Mouse (Mus musculus): ENCODE results near the gene Rbms1.

Gene Rbms1

DNA sequence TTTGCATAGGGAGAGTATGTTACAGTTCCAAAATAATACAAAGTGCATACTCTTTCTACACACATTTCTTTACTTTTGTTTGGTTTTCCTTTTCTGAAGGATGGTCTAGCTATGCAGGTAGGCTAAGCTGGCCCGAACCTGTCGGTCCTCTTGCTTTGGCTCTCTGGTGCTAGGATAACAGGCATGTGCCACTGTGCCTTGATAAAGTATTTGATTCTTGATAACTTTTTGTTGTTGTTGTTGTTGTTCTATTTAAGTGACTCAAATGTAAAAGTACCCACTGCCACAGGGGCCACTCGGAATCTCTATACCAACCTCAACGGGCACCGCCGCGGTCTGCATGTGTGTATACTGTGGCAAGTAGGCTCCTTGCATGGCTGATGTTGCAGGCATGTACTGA is 207.9 kb downstream of the Rbms1 start:
- DNase-seq (ENCODE audit: low spot score), result no peak

DNA sequence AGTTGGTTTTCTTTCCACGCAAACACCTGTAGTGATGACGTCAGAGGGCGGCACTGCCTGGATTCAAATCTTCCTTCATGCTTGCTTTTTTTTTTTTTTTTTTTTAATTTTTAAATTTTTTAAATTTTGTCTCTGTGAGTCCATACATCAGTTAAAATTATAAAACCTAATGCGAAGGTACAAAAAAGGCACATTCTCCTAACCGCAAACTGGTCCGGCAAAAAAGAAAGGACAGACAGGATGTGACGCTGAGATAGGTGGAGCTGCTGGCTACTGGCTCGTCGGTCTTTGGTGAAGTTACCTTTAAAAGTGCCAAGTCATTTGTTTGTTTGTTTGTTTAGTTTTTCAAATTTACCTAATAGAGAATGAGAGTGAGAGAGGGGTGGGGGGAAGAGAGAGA is 211.7 kb downstream of the Rbms1 start:
- DNase-seq (ENCODE audit: low spot score), result no peak

DNA sequence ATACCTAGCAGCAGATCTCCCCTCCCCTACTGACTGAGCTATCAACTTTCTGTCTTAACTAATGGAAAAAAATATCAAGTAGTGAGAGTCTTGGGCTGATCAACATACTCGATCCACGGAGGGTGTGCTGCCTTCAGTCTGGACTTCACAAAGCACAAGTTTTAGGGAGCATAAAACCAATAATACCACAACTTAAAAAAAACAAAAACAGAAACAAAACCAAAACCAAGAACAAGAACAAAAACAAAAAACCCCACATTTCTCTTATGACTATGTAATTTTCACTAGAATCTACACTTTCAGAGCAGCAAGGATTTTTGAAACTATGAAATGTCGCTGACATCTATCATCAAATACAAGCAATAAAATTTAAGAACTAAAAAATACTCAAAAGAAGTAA is 212.4 kb downstream of the Rbms1 start:
- DNase-seq (ENCODE audit: low spot score), result no peak

DNA sequence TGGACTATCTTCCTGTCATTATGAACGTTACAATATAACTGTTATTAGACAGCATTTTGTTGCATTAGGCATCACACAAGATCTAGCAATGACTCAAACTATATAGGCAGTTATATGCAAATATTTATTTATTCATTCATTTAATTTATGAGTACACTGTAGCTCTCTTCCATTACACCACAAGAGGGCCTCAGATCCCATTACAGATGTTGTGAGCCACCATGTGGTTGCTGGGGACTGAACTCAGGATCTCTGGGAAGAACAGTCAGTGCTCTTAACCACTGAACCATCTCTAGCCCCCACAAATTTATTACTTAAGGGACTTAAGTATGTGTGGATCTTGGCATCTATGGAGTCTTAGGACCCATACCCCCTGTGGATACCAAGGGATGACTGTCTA is 214.4 kb downstream of the Rbms1 start:
- DNase-seq (ENCODE audit: low spot score), result no peak

DNA sequence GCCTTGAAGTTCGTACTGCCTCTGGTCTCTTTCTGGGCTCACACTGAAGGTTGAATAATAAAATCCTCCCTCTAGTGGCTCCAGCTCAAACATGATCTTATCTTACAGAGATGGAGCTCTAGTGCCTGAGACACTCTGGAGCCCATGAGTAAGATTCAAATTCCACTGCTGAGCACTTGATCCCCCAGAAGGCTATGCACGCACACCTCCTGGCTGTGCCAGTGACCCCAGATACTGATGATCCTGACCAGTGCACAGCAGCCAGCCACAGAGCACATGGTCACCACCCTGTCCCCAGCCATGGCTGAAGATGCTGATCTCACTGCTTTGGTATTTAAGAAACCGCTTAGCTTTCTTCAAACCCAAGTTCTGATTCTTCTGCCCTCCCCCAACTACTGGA is 215.4 kb downstream of the Rbms1 start:
- peak; percentile 26 for DNase-seq (ENCODE audit: low spot score)

DNA sequence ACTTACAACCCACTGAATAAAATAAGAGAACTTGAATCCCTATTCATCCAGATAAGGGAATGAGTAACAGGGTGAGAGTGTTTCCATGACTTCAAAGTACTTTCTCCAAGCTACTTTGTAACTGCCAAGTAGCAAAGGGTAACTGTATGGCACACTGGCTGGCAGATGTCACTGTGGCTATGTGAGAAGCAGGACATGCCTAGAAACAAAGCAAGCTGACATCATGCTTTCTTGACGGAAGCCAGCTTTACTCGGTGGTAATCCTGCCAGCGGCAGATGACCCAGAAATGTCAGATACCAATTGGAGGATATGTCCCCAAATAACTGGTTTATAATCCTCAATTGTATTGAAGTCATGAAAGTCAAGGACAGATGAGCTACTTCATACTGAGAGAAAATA is 218.3 kb downstream of the Rbms1 start:
- DNase-seq (ENCODE audit: low spot score), result no peak

DNA sequence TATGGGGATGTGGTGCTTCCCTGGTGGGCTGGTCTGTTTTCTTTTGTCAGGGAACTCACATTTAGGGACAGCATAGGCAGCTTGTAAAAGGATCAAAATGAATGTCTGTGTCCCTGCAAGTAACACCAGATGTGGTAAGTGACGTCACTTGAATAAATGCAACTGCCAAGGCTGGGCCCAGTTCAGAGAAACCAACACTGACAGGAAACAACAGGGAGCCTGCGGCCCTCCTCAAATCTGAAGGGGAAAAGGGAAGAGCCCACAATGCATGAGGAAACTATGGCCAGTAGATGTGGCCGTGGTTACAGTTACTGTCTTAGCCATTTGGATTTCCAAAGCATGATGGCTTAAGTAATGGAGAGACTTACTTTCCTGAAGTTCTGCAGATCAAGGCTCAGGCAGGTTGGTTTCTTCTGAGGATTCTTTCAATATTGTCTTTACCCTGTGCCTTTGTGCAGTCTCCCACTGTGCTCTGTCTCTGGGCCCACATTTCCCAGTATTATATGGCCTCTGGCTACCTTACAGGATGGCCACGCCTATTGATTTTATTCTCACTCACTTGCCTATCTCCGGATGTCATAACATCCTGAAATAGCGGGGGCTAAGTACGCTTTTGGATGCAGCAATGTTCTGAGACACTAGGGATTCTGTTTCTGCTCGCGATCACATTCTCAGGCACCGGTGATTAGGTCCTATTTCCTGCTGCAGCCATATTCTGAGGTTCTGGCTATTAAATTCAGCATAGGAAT is 223.4 kb downstream of the Rbms1 start:
- DNase-seq (ENCODE audit: low spot score), result no peak

DNA sequence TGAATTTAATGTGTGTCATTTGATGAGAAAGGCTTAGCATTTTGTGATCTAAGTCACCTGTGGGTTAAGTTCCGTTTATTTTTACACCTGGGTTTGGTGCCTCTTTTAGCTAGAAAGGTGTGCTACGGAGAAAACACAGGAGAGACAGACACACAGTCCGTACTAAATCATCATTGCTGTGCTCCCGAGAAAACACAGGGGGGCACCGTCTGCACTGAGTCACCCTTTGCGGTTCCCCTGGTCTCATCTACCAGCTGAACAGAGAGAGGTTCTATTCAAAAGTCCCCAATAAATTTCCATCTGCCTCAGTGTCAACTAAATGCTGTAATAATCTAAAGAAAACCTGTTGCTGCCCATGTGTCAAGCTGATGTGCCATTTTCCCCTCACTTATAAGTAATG is 232.1 kb downstream of the Rbms1 start:
- DNase-seq (ENCODE audit: low spot score), result no peak

DNA sequence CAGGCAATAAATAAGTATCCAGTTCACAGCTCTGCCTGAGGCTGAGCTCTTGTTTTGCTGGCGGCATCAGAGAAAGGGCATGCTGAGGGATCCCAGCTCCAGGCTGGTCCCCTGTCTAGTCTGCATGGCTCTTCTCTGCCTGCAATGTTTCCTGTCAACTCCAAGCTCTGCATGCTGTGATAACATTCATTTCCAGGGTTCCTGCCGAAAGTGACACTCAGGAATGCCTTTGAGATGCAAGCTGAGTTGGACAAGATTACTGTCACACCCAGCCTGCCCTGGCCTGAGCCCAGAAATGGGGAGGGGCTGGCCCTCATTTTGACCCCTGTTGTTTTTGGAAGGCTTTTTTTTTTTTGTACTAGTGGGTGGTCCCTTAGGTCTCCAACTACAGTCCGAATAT is 233.0 kb downstream of the Rbms1 start:
- DNase-seq (ENCODE audit: low spot score), result no peak

DNA sequence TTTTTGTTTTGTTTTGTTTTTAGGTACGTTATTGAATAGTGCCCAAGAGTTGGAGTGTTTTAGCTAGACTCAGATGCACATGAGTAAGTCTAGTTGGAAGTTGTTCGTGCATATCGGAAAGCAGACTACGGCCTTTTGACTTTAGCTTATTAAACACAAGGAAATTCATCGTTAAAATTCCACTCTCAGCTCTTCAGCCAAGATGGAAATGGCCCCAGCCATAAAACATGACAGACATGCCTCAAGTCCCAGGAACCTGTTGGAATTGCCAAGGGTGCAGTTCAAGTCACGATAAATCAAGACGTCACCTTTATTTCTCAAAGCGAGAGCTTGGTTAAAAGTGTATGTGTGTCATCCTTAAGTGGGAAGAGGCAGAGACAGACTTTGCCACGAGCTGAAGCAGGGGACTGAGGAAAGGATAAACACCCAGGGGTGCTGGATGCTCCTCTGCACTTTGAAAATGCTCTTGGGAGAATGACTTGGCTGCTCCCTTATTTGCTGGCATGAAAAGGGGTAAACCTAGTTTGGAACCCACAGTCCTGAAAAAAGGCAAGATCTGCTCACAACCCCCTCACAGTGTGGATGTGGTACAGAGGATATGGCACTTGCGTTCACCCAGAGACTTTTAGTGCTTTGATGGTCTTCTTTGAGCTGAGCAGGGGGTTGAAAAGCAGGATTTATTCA is 233.9 kb downstream of the Rbms1 start:
- DNase-seq (ENCODE audit: low spot score), result no peak

DNA sequence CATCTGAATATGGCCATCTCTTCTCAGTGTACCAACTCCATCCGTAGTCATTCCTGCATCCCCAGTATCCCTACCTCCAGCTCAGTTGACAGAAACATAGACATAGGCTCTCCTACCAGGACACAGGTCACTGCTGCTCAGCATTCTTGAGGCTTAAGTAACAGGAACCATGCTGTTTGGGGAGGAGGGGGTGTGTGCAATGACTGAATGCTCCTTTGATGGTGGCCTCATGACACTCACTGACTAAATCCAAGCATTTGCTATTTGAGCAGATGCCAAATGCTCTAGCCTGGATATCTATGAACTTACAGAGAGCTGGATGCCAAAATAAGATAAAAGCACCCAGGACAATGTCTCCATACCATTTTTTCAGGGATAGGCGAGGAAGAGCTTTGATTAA is 238.3 kb downstream of the Rbms1 start:
- DNase-seq (ENCODE audit: low spot score), result no peak

DNA sequence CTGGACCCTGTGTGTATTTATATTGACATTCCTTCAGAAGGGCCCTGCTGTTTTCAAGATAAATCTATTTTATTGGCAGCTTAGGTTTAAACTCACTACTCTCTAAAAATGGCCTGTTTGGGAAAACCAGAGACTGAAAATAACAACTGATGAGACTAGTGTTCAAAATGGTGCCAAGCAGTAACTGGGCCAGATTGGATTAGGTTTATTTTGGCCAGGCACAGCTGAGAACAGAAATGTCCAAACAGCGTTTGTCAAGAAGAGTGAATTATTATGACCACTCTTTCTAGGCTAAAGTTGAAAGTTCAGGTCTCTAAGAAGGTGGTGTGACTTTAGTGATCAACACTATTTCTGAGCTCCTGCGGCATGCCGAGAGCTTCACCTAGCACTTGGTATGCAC is 240.0 kb downstream of the Rbms1 start:
- DNase-seq (ENCODE audit: low spot score), result no peak

DNA sequence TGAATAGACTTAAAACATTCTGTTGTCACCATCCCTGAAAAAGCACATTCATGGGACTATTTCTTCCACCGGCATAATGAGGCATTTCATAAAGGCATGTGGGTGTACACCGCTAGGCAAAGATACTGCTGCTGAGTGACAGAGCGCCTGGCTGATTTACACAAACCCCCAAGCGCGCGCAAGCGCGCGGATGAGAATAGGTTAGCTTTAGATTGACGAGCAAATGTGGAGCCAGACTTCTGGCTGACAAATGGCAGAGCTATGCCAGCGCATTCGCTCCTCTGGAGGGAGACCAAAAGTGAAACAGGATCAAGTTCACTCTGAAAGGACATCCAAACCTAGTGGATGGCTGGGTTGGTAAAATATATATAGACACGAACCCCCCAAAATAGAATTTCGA is 240.5 kb downstream of the Rbms1 start, which contains the start of gene Itgb6:
TSS of gene Itgb6 (minus strand) at position 130 of the 400 bp plus-strand sequence.
- DNase-seq (ENCODE audit: low spot score), result no peak

DNA sequence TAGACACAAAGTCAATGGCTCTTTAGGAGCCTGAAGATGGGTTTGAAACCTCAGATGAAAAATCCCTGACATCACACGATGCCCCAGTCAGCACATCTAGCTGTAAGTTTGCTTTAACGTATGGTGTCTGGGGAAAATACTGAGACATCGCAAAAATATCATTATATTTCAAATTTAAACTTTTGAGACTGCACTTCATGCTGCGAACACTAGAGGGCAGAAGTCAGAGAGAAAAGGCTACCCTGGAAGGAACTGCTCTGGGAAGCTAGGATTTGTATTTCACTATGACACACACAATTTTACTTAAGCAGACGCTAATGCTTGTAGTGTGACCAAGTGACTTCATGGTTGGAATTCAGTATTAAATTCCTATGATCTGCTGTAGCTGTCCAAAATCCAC is 242.1 kb downstream of the Rbms1 start:
- no peak for DNase-seq (ENCODE audit: low spot score)

DNA sequence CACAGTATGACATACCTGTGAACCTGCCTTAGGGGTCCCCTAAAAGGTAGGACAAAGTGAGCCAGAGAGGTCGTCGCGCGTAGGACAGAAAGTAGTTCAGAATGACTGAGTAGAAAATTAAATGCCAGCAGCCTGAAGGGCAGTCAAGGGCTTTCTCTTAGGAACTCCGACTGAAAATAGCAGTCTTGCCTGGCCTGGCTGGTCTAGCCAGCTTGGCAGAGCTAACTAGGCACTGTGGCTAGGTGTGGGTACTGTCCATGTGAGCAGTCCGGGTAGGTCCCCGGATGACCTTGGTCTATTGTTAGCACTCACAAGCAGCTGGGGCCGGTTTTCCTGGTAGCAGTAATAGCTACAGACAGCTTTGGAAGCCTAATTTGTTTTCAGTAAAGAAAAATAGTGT is 242.8 kb downstream of the Rbms1 start:
- DNase-seq (ENCODE audit: low spot score), result peak; percentile 52

DNA sequence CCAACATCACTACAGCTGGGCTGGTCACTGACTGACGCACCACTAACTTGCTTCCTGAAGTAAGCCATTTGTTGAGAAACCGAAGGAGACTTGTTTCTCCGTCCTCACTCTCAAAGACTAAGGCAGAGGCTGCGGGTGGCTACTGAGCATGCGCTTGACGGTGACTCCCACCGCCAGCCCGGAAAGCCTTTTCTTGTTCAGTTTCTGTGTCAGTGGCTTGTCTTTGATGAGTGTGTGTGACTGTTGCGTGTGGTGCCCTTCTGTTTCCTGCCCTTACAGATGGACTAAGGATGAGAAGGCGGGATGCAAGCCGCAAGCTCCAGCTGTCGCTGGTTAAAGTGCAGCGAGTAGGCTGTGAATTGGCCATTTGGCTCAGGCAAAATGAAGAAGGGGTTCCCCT is 245.6 kb downstream of the Rbms1 start:
- DNase-seq (ENCODE audit: low spot score), result peak; percentile 34

DNA sequence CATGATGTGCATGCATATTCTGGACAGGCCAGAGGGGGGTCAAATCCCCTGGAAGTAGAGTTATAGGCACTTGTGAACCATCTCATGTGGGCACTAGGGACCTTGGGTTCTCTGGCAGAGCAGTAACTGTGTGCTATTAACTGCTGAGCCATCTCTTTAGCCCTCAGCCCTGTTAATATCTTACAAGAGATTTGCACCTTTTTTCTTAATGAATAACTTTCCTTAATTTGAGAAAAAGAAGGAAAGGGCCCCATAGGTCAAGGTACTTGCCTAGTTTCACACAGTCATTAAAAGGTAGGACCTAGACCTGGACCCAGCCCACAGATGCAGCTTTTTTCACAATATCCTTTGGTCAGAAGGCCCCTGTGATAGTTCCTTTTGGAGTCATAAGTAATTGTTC is 246.4 kb downstream of the Rbms1 start:
- DNase-seq (ENCODE audit: low spot score), result no peak

DNA sequence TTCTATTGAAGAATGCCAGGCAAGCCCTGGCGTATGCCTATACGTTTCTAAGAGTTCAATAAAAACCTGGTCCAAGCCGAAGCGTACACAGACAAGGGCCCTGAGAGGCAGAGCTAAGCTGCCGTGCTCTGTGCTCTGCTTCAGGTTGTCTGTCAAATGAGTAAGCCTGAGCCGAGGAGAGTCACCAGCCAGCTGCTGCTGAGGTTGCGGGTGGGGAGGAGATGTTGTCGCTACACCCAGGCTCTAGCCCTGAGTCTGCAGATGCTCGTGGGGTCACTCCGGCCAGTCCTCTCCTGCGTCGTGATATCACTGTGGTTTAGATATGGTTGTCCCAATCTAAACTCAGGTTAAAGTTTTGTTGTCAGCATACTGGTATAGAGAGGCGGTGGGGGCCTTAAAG is 247.2 kb downstream of the Rbms1 start:
- DNase-seq (ENCODE audit: low spot score), result no peak

DNA sequence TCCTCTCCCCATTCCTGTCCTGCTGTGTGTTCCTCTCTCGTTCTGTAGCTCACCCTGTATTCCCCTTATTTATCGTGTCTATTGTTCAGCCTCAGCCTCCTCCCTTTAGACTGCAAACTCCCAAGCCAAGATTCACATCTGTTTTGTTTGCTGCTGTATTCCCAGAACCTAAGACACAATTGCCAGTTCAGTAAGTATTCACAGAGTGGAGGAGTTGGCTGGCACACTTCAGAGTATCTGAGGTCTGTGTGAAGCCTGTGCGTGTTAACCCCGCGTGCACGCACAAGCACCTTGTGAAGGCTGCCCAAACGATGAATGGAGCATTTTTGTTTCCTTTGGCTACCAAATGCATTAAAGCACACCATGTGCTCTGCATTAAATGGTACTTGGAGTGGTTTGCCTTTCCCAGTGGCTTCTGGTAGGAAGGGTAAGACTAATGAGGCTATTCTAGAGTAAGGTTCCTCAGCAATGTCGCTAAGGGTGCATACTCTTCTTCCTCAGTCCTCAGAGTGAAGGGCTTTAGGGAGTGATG is 248.0 kb downstream of the Rbms1 start:
- no peak for DNase-seq (ENCODE audit: low spot score)

DNA sequence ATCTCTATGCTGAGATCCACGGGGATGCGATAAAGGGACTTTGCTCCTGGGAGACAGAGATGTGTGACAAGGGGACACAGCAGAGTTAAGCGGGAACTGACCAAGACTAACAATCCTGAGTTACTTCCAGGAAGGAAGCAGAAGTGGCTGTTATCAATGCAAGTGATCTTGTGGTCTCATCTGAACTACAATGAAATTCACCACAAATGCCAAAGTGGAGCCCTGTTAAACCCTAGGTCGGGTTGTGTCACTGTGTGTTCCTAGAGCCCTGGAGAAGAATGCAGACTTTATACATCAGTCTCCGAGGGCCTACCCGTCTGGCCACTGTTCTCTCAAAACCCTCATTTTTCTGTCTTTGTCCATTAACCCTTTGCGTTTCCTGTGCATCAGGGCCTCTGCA is 248.5 kb downstream of the Rbms1 start:
- DNase-seq (ENCODE audit: low spot score), result no peak

DNA sequence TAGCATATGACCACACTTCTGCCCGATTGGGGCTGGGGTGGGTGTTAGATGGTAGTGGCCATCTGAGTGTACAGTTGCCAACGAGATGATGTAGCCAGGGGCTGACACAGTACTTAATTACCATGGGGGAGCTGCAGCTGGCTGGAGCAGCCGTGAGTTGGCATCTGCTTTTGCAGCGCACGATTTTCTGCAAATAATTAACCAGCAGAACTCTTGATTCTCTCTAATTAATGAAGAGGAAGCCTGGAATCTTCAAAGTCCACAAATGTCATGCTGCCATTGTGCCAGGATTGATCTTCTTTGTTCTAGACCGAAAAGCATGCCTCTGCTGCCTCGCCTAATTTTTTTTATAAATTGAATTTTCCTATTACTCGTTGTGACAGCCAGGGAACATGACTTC is 249.1 kb downstream of the Rbms1 start:
- DNase-seq (ENCODE audit: low spot score), result no peak

DNA sequence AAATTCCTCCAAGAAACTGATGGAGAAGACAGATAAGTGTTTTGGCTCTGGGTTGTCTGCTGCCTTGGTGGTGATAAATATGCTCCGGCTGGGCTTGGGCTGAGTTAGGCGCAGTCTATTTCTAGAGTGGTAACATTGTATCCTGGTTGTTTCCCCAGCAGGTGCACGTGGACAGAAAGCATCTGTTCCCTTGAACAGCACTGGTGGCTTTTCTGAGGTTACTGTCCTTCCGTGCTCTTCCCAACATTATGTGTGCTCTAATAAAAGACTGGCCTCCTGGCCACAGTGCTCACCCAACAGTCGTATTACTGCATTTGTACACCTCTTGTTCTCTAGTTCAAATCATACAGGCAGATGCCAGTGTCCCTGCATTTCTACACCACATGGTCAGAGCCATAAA is 250.1 kb downstream of the Rbms1 start:
- DNase-seq (ENCODE audit: low spot score), result no peak

DNA sequence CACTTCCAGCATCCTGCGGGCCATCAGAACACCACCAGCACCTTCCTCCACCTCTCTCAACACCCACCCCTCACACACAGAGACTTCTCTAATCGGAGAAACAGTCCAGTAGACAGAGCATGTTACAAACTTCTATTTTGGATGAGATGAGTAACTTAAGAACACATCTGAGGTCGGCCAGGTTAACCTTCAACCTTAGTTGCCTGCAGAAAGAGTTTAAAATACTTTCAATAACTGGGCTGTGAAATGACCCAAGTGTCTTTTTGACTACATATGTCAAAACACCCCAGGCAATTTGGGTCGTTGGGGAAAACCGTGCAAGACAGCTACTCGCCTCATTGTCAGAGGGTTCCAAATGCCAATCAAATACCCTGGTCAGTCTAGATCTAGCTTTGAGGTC is 250.5 kb downstream of the Rbms1 start:
- no peak for DNase-seq (ENCODE audit: low spot score)
